Mouse (Mus musculus) small intestine, adult 2 months (tissue): ENCODE results near the gene Gm20605.

Source experiments
- CTCF ChIP-seq: fragments of 200-500 bp; IDR thresholded peaks from 2 replicates; pipeline ENCODE4 v1.5.1; 2012; ENCODE audit warnings: low read depth, mild to moderate bottlenecking, control low read depth, inconsistent platforms, low read length, moderate library complexity, mixed read lengths; ENCODE audit not compliant: insufficient replicate concordance, insufficient read length; ENCODE audit errors: extremely low read depth
- POLR2A ChIP-seq: fragments of 200-500 bp; IDR thresholded peaks from 2 replicates; pipeline ENCODE4 v1.6.1; 2012; ENCODE audit warnings: low read depth, mild to moderate bottlenecking, control low read depth, inconsistent platforms, low read length, moderate library complexity

DNA sequence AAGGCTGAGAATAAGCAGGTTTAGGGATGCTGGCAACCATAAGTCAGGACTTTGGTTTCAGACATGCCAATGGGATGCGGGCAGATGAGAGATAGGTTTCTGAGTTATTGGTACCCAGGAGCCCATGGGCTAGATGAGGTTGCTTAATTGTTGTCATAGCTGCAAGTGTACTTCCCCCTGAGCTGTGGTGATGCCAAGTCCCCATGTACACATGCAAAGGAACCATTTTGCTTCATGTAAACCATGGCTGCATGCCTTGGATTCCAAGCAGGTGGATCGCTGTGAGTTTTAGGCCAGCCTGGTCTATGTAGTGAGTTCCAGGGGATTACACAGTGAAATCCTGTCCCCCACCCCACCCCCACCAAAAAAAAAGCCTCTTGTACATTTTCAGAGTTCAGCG, 56.7 kb downstream of the Gm20605 start:
- no peak for TF ChIP-seq POLR2A
- TF ChIP-seq CTCF: no peak
